Mouse (Mus musculus) intestine, embryonic 15.5 days (tissue): ENCODE results near the gene Hdac11. TPM values are rescaled to one million over a fixed set of nuclear protein-coding genes. Genes with fewer than 3 reads are reported as not detected.

Experiments used
- ATAC-seq: fragments of 200-750 bp; cut with Nextera tagmentation; 2 replicates; pipeline ENCODE4 v1.8.0; 2017; ENCODE audit warnings: moderate TSS enrichment, moderate library complexity
- H3K27ac ChIP-seq: fragments of 300-500 bp; sonication (generic); 2 replicates; pipeline ENCODE4 v1.5.1; 2015; ENCODE audit warnings: mild to moderate bottlenecking, inconsistent platforms
- H3K27me3 ChIP-seq: fragments of 300-500 bp; sonication (generic); replicated peaks from 2 replicates; pipeline ENCODE4 v1.6.1; 2015; ENCODE audit warnings: inconsistent platforms
- H3K36me3 ChIP-seq: fragments of 300-500 bp; sonication (generic); 2 replicates; pipeline ENCODE4 v1.6.1; 2015; ENCODE audit warnings: inconsistent platforms
- H3K4me1 ChIP-seq: fragments of 300-500 bp; sonication (generic); replicated peaks from 2 replicates; pipeline ENCODE4 v1.6.1; 2015; ENCODE audit warnings: inconsistent platforms
- H3K4me2 ChIP-seq: fragments of 300-500 bp; sonication (generic); replicated peaks from 2 replicates; pipeline ENCODE4 v1.6.1; 2015; ENCODE audit warnings: mild to moderate bottlenecking, inconsistent platforms
- H3K4me3 ChIP-seq: fragments of 300-500 bp; sonication (generic); replicated peaks from 2 replicates; pipeline ENCODE4 v1.5.1; 2015; ENCODE audit warnings: inconsistent platforms
- H3K9ac ChIP-seq: fragments of 300-500 bp; sonication (generic); 2 replicates; pipeline ENCODE4 v1.6.1; 2015; ENCODE audit warnings: inconsistent platforms
- H3K9me3 ChIP-seq: fragments of 300-500 bp; sonication (generic); 2 replicates; pipeline ENCODE4 v1.6.1; 2016; ENCODE audit warnings: inconsistent platforms
- WGBS: fragments of 180-500 bp; shearing (Covaris S2); methylation state at CpG from one replicate; pipeline ENCODE4 v1.1.7; 2015; 5-methylcytosine and 5-hydroxymethylcytosine counted together
- polyA plus RNA-seq: library from polyadenylated mRNA; unstranded; fragments of >200 nt; fragmentation: Nextera tagmentation; extraction: Ambion mirVana; gene quantifications from 2 replicates; pipeline ENCODE4 v1.2.1, GENCODE M21; 2015

Hdac11 gene
- 8.7 and 10.4 TPM in 2 replicates for polyA plus RNA-seq

DNA sequence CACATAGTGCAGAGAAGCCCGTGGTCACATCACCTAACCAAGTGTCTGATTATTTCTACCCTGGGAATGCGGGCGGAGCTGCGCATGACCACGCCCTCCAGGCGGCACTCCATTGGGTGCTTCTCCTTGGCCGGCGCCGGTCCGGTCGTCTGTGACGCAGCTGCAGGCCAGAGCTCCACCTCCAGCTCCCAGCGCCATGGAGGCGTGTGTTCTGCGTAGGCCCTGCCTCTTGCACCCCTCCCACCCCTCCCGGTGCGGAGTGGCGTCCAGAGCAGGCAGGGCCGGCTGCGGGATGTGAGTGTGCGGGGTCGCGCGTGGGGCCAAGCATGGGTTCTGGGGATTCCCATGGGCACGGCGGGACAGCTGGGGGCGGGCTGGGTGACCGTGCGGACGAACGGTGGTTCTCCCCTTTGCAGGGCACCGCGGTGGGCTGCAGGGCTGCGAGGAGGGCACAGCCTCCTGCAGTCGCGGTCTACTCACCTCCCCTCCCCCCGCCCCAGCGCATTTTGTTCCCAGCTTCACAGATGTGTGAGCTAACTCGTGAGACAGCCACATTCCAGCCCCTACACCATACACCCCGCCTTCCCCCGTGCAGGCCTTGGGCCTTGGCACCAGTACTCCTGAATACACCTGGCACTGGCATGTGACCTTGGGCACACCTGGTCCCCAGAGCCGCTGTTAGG is at the start of gene Hdac11:
Gene Hdac11 (plus strand): TSS at position 112 of the 683 bp plus-strand sequence.
- Histone ChIP-seq H3K4me1 (peaks cover 29% of the 10 kb centered on the region), H3K27ac (peak within 1 kb of the TSS; percentile 62), H3K27me3 (no peaks in the 10 kb centered on the region), H3K9me3 (no peaks in the 10 kb centered on the region), H3K4me2 (peak within 1 kb of the TSS; percentile 87), H3K9ac (peak within 1 kb of the TSS; percentile 76), H3K4me3 (peak within 1 kb of the TSS; percentile 66), H3K36me3 (no peaks in the 10 kb centered on the region)
- peak; percentile 98 for ATAC-seq
- under 1% methylated on average over 37 of the region's 42 CpGs for WGBS

- no peak overlapping the region for H3K4me2 ChIP-seq
- no peaks in the 10 kb centered on the region for H3K4me1 ChIP-seq
- H3K9me3 ChIP-seq, result no peaks in the 10 kb centered on the region
- 75% methylated on average over 3 of the region's 3 CpGs for WGBS
- no peak overlapping the region for H3K9ac ChIP-seq
- no peak for ATAC-seq
- H3K27ac ChIP-seq, result no peak overlapping the region
- no peaks in the 10 kb centered on the region for H3K27me3 ChIP-seq
- H3K36me3 ChIP-seq, result no peaks in the 10 kb centered on the region
- H3K4me3 ChIP-seq, result no peak overlapping the region
These were observed 48.1 kb upstream of the Hdac11 start for GRCm38 (mm10) chr6:91108301-91108916.

DNA sequence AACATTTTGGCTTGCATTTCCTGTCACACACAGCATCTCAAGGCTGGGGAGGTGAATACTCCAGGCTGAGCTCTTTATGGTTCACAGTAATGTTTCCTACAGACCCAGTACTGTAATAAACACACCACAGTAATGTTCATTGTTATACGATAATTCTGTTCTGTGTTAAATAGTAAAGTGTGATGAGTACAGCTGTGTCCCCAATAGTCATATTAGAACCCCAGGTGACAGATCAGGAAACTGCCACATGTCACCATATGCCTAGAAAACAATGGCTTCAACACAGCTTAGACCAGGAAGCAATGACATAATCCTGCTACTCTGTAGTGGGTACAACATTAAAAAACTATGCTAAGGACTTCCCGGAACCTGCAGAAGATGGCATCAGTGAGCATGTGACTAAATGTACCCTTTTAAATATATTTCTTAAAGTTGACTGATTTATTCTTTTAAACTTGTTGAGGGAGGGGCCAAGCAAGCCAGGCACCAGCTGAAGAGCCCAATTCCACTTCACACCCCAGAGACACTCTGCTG is 47.5 kb upstream of the Hdac11 start:
- Histone ChIP-seq H3K36me3 (no peaks in the 10 kb centered on the region), H3K9ac (no peak overlapping the region), H3K4me3 (no peak overlapping the region), H3K27me3 (no peaks in the 10 kb centered on the region), H3K27ac (no peak overlapping the region), H3K9me3 (no peaks in the 10 kb centered on the region), H3K4me2 (no peak overlapping the region), H3K4me1 (no peaks in the 10 kb centered on the region)
- WGBS, result 93% methylated on average over 2 of the region's 2 CpGs
- no peak for ATAC-seq

DNA sequence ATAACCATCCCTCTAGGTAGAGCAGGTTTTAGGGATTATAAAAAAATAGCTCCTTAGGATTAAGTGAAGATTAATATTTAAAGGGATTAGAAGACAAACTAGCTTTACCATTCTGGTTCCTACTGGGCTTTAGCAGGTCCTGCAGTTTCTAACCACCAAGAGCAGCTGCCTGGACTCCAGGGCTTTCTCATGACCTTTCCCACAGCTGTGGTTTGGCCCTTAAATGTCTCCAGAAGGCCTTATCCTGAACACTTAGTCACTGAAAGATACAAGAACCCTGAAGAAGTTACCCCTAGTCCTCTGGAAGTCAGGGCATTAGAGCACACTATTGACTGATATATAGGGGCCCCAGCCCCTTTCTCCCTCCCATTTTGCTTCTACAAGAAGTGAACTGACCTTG is 47.0 kb upstream of the Hdac11 start:
- no peak overlapping the region for H3K27ac ChIP-seq
- no peaks in the 10 kb centered on the region for H3K36me3 ChIP-seq
- 0 out of 2 replicates have a peak, but pooled peaks cover 2% of the 10 kb centered on the region for H3K4me1 ChIP-seq
- ATAC-seq, result no peak
- H3K27me3 ChIP-seq, result no peaks in the 10 kb centered on the region
- no peaks in the 10 kb centered on the region for H3K9me3 ChIP-seq
- H3K9ac ChIP-seq, result no peak overlapping the region
- no peak overlapping the region for H3K4me2 ChIP-seq
- no peak overlapping the region for H3K4me3 ChIP-seq

DNA sequence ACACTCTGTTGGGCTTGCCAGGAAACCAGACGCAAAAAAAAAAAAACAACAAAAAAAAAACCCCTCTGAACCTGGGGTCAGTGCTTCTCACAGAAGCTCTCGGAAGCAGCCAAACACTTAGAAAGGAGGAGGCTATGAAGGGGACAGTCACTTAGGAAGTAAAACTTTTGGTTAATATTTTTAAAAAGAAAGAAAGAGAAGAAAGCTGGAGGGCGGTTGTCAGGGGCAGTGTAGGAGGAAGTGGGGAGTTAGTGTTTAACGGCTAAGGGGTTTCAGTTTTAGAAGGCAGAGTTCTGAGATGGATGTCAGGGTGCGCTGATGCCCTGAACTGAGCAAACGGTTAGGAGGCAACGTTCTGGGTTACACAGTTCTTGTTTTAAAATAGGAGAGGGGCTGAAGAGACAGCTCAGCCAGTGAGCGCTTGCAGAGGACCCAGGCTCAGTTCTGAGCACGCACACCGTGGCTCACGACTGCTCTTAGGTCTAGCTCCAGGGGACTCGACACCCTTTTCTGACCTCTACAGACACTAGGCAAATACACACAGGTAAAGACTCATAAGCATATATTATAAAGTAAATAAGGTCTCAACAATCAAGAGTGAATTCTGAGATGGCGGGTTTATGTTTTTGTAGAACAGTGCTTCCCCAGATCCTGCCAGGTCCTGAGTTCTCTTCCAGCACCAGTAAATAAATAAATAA is 46.0 kb upstream of the Hdac11 start:
- no peak for ATAC-seq
- no peak overlapping the region for H3K9ac ChIP-seq
- no peaks in the 10 kb centered on the region for H3K27me3 ChIP-seq
- H3K4me2 ChIP-seq, result no peak overlapping the region
- WGBS, result 66% methylated on average over 13 of the region's 13 CpGs
- H3K27ac ChIP-seq, result no peak overlapping the region
- 0 out of 2 replicates have a peak, but pooled peaks cover 11% of the 10 kb centered on the region for H3K4me1 ChIP-seq
- H3K4me3 ChIP-seq, result no peak overlapping the region
- H3K36me3 ChIP-seq, result no peaks in the 10 kb centered on the region
- no peaks in the 10 kb centered on the region for H3K9me3 ChIP-seq

- WGBS, result 70% methylated on average over 10 of the region's 10 CpGs
These were observed 45.1 kb upstream of the Hdac11 start for GRCm38 (mm10) chr6:91111141-91111953.

DNA sequence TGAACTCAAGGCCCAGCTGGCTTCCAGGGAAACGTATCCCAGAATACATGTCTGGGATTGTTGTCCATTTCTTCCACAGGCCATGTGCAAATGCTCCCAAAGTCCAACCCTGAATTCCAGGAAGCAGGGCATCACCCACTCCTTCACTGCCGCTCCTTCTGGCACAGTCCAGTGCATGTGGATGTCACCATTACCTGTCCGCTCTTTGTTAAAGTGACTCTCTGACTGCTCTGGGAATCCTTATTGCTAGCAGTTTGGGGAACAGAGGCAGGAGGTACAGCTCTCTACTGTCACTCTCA is 44.6 kb upstream of the Hdac11 start:
- no peaks in the 10 kb centered on the region for H3K9me3 ChIP-seq
- H3K4me1 ChIP-seq, result peaks cover 19% of the 10 kb centered on the region
- no peaks in the 10 kb centered on the region for H3K27me3 ChIP-seq
- no peak overlapping the region for H3K27ac ChIP-seq
- 84% methylated on average over 3 of the region's 3 CpGs for WGBS
- H3K4me2 ChIP-seq, result no peak overlapping the region
- no peak overlapping the region for H3K9ac ChIP-seq
- H3K4me3 ChIP-seq, result no peak overlapping the region
- H3K36me3 ChIP-seq, result no peaks in the 10 kb centered on the region
- ATAC-seq, result no peak

More at GRCm38 (mm10) chr6:91111141-91111953, 45.1 kb upstream of the Hdac11 start:
- Histone ChIP-seq H3K27me3 (no peaks in the 10 kb centered on the region), H3K4me2 (no peak overlapping the region), H3K9me3 (no peaks in the 10 kb centered on the region), H3K9ac (no peak overlapping the region), H3K36me3 (no peaks in the 10 kb centered on the region), H3K27ac (no peak overlapping the region), H3K4me3 (no peak overlapping the region), H3K4me1 (peaks cover 17% of the 10 kb centered on the region)
- no peak for ATAC-seq

GRCm38 (mm10) chr6:91114716-91115115 is 41.7 kb upstream of the Hdac11 start:
- Histone ChIP-seq H3K27ac (peak overlapping the region; percentile 33; the same call in 1 of the 2 replicates), H3K36me3 (no peaks in the 10 kb centered on the region), H3K9ac (no peak overlapping the region), H3K4me2 (0 out of 2 replicates have a peak overlapping the region, but pooled peaks have one; percentile 9), H3K4me3 (no peak overlapping the region), H3K4me1 (peaks cover 26% of the 10 kb centered on the region), H3K27me3 (no peaks in the 10 kb centered on the region), H3K9me3 (no peaks in the 10 kb centered on the region)
- 26% methylated on average over 2 of the region's 2 CpGs for WGBS
- no peak for ATAC-seq

GRCm38 (mm10) chr6:91115158-91115557 is 41.3 kb upstream of the Hdac11 start:
- H3K9me3 ChIP-seq, result no peaks in the 10 kb centered on the region
- H3K4me3 ChIP-seq, result no peak overlapping the region
- peaks cover 26% of the 10 kb centered on the region for H3K4me1 ChIP-seq
- H3K9ac ChIP-seq, result no peak overlapping the region
- ATAC-seq, result no peak
- H3K27ac ChIP-seq, result 0 out of 2 replicates have a peak overlapping the region, but pooled peaks have one; percentile 33
- H3K27me3 ChIP-seq, result no peaks in the 10 kb centered on the region
- 48% methylated on average over 1 of the region's 1 CpGs for WGBS
- 0 out of 2 replicates have a peak overlapping the region, but pooled peaks have one; percentile 9 for H3K4me2 ChIP-seq
- H3K36me3 ChIP-seq, result no peaks in the 10 kb centered on the region

DNA sequence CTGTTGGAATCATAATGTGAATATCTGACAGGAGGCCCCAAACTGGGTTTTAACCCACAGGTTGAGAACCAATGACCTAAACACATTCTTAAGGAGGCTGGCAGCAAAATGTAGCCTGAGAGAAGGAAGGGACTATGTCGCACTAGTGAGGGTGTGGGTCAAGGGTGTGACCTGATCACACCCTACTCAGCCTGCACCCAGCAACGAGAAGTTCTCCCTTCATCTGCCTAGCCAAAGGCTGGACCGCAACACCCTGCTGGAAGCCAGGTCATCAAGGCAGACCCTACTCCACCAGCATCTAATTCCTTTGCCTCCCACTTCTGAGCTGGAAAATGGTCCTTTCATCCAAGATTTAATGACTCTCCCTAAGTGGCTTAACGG is 40.6 kb upstream of the Hdac11 start:
- H3K9ac ChIP-seq, result peak overlapping the region; percentile 72

GRCm38 (mm10) chr6:91116244-91117145 is 40.0 kb upstream of the Hdac11 start, which contains the start of gene Nup210:
Nup210 (minus strand) TSS chr6:91116829.
- Histone ChIP-seq H3K4me2 (peak within 1 kb of the TSS; percentile 99), H3K4me3 (peak within 1 kb of the TSS; percentile 70), H3K36me3 (no peaks in the 10 kb centered on the region), H3K9me3 (no peaks in the 10 kb centered on the region), H3K9ac (peak within 1 kb of the TSS; percentile 72), H3K27me3 (no peaks in the 10 kb centered on the region), H3K4me1 (peaks cover 26% of the 10 kb centered on the region), H3K27ac (peak within 1 kb of the TSS; percentile 58; the same call in 1 of the 2 replicates)
- under 1% methylated on average over 84 of the region's 93 CpGs for WGBS
- ATAC-seq, result peak; percentile 97

More for the DNA sequence above, 40.6 kb upstream of the Hdac11 start:
- H3K27ac ChIP-seq, result no peak overlapping the region
- peak overlapping the region; percentile 70 for H3K4me3 ChIP-seq
- H3K4me1 ChIP-seq, result peaks cover 26% of the 10 kb centered on the region
- H3K36me3 ChIP-seq, result no peaks in the 10 kb centered on the region
- H3K9me3 ChIP-seq, result no peaks in the 10 kb centered on the region
- peak; percentile 46 for ATAC-seq
- no peaks in the 10 kb centered on the region for H3K27me3 ChIP-seq
- WGBS, result 22% methylated on average over 4 of the region's 4 CpGs
- H3K4me2 ChIP-seq, result peak overlapping the region; percentile 99
